ENCODE assay signal across 29 mouse cellular contexts in genomic region chr9:14890699-14891098, GRCm38 (mm10). TPM values are rescaled to one million over a fixed set of nuclear protein-coding genes. Genes with fewer than 3 reads are reported as not detected.
DNase-seq lines count a peak whose midpoint lies in the region; ATAC-seq lines count a peak whose summit lies in the region.
"Had no signal": no experiment of that assay in that cellular context is flagged by ENCODE, and none has a peak within 500 bp of the region (broad histone marks: within the 10 kb centered on the region; RNA-seq: fewer than 3 reads in every experiment).

No protein-coding gene starts in this region.

- H3K36me3 ChIP-seq in forebrain, embryonic 13.5 days (ENCODE audit: poor library complexity, severe bottlenecking) = no peaks in the 10 kb centered on the region
- no peaks in the 10 kb centered on the region for H3K36me3 ChIP-seq in forebrain, embryonic 12.5 days (replicated peaks)
- H3K36me3 ChIP-seq in hindbrain, embryonic 12.5 days = no peaks in the 10 kb centered on the region
- H3K36me3 ChIP-seq in hindbrain, embryonic 16.5 days (ENCODE audit: control insufficient read depth, insufficient read depth, low read length) = no peaks in the 10 kb centered on the region
- H3K36me3 ChIP-seq in heart, embryonic 10.5 days = no peaks in the 10 kb centered on the region
- H3K36me3 ChIP-seq: heart, embryonic 15.5 days; liver, embryonic 12.5 days; stomach, embryonic 15.5 days had no signal

- H3K9ac ChIP-seq in forebrain, embryonic 13.5 days = no peak overlapping the region
- H3K9ac ChIP-seq in forebrain, embryonic 12.5 days = no peak overlapping the region
- H3K9ac ChIP-seq in hindbrain, embryonic 12.5 days = no peak overlapping the region
- H3K9ac ChIP-seq in hindbrain, embryonic 16.5 days (ENCODE audit: low read depth, low read length) = no peak overlapping the region
- H3K9ac ChIP-seq: heart, embryonic 15.5 days; liver, embryonic 12.5 days; liver, postnatal 0 days; stomach, embryonic 15.5 days had no signal

- H3K27ac ChIP-seq in forebrain, embryonic 13.5 days = no peak overlapping the region
- no peak overlapping the region for H3K27ac ChIP-seq in forebrain, embryonic 12.5 days
- no peak overlapping the region for H3K27ac ChIP-seq in hindbrain, embryonic 12.5 days
- H3K27ac ChIP-seq in hindbrain, embryonic 16.5 days (ENCODE audit: low read depth, low read length) = no peak overlapping the region
- no peak overlapping the region for H3K27ac ChIP-seq in heart, embryonic 10.5 days
- H3K27ac ChIP-seq: heart, embryonic 15.5 days; kidney, postnatal 0 days; liver, embryonic 12.5 days; stomach, embryonic 15.5 days had no signal

- no peak overlapping the region for H3K4me3 ChIP-seq in forebrain, embryonic 13.5 days
- H3K4me3 ChIP-seq in forebrain, embryonic 12.5 days (replicated peaks) = no peak overlapping the region
- H3K4me3 ChIP-seq in hindbrain, embryonic 12.5 days = no peak overlapping the region
- H3K4me3 ChIP-seq in hindbrain, embryonic 16.5 days (ENCODE audit: low read length) = no peak overlapping the region
- no peak overlapping the region for H3K4me3 ChIP-seq in heart, embryonic 10.5 days
- H3K4me3 ChIP-seq: erythroblast, embryonic 14.5 days; heart, embryonic 15.5 days; liver, embryonic 12.5 days; stomach, embryonic 15.5 days had no signal

- peak; percentile 54; the same call in 1 of the 2 replicates for ATAC-seq in forebrain, embryonic 13.5 days
- no peak for ATAC-seq in forebrain, embryonic 12.5 days (ENCODE audit: low FRiP score)
- ATAC-seq in hindbrain, embryonic 12.5 days (ENCODE audit: low FRiP score) = peak; percentile 60
- no peak for ATAC-seq in hindbrain, embryonic 16.5 days
- ATAC-seq: intestine, embryonic 16.5 days; liver, embryonic 12.5 days; liver, postnatal 0 days; Patski had no signal

- H3K4me2 ChIP-seq in forebrain, embryonic 13.5 days = no peak overlapping the region
- H3K4me2 ChIP-seq in forebrain, embryonic 12.5 days = no peak overlapping the region
- no peak overlapping the region for H3K4me2 ChIP-seq in hindbrain, embryonic 12.5 days (replicated peaks)
- H3K4me2 ChIP-seq in hindbrain, embryonic 16.5 days (ENCODE audit: low read length) = no peak overlapping the region
- H3K4me2 ChIP-seq: heart, embryonic 15.5 days; liver, embryonic 12.5 days; stomach, embryonic 15.5 days had no signal

- DNase-seq in thymus, postnatal 4 days = peak; percentile 2
- no peak for DNase-seq in thymus, postnatal 25 days
- DNase-seq in heart, embryonic 10.5 days (ENCODE audit: low spot score) = no peak
- DNase-seq: adrenal gland, postnatal 25 days; cerebellum, adult 2 months; cerebellum, postnatal 14 days; gastrocnemius, postnatal 14 days; heart, postnatal 36 days; kidney, adult 8-10 months; kidney, postnatal 4 days; left cerebral cortex, postnatal 4 days; liver, postnatal 0 days; lung, postnatal 36 days; midbrain, embryonic 14.5 days; retina, postnatal 1 day; right cerebral cortex, postnatal 14 days had no signal

- no peaks in the 10 kb centered on the region; the same call in 1 of the 2 replicates for H3K27me3 ChIP-seq in forebrain, embryonic 13.5 days
- H3K27me3 ChIP-seq in forebrain, embryonic 12.5 days = peaks cover 11% of the 10 kb centered on the region; the same call in 1 of the 2 replicates
- no peaks in the 10 kb centered on the region for H3K27me3 ChIP-seq in hindbrain, embryonic 12.5 days
- H3K27me3 ChIP-seq in hindbrain, embryonic 16.5 days (replicated peaks; ENCODE audit: control insufficient read depth, insufficient read depth, low read length) = no peaks in the 10 kb centered on the region
- no peaks in the 10 kb centered on the region for H3K27me3 ChIP-seq in heart, embryonic 10.5 days (ENCODE audit: insufficient read depth, poor library complexity, severe bottlenecking)
- H3K27me3 ChIP-seq: liver, embryonic 12.5 days; stomach, embryonic 15.5 days had no signal

- WGBS in forebrain, embryonic 13.5 days = 35% methylated on average over 3 of the region's 3 CpGs
- 32% methylated on average over 3 of the region's 3 CpGs for WGBS in forebrain, embryonic 12.5 days
- 58% methylated on average over 3 of the region's 3 CpGs for WGBS in hindbrain, embryonic 12.5 days
- WGBS in hindbrain, embryonic 16.5 days = 49% methylated on average over 3 of the region's 3 CpGs
- 81% methylated on average over 3 of the region's 3 CpGs for WGBS in heart, embryonic 10.5 days

- H3K9me3 ChIP-seq in forebrain, embryonic 13.5 days (replicated peaks) = no peaks in the 10 kb centered on the region
- no peaks in the 10 kb centered on the region for H3K9me3 ChIP-seq in forebrain, embryonic 12.5 days
- no peaks in the 10 kb centered on the region for H3K9me3 ChIP-seq in hindbrain, embryonic 12.5 days (replicated peaks)
- no peaks in the 10 kb centered on the region for H3K9me3 ChIP-seq in hindbrain, embryonic 16.5 days (ENCODE audit: control insufficient read depth, low read length)
- no peaks in the 10 kb centered on the region for H3K9me3 ChIP-seq in heart, embryonic 10.5 days
- H3K9me3 ChIP-seq: heart, embryonic 15.5 days; liver, embryonic 12.5 days; stomach, embryonic 15.5 days had no signal

- H3K4me1 ChIP-seq in forebrain, embryonic 13.5 days = peaks cover 10% of the 10 kb centered on the region
- peaks cover 11% of the 10 kb centered on the region for H3K4me1 ChIP-seq in forebrain, embryonic 12.5 days
- peaks cover 7% of the 10 kb centered on the region for H3K4me1 ChIP-seq in hindbrain, embryonic 12.5 days
- peaks cover 4% of the 10 kb centered on the region; the same call in 1 of the 2 replicates for H3K4me1 ChIP-seq in hindbrain, embryonic 16.5 days (ENCODE audit: control insufficient read depth, insufficient read depth, low read depth, low read length)
- 0 out of 2 replicates have a peak, but pooled peaks cover 5% of the 10 kb centered on the region for H3K4me1 ChIP-seq in heart, embryonic 10.5 days
- H3K4me1 ChIP-seq: heart, embryonic 15.5 days; stomach, embryonic 15.5 days had no signal

RNA-seq across cellular contexts. Expression of gene Izumo1r, which starts 13.1 kb away (rescaled TPM):
- polyA plus RNA-seq in forebrain, embryonic 13.5 days (2015; fragmentation: Nextera tagmentation; extraction: Ambion mirVana) = not detected in 2 replicates
- polyA plus RNA-seq in forebrain, embryonic 12.5 days (2016; fragmentation: Nextera tagmentation; extraction: Ambion mirVana) = not detected in 2 replicates
- not detected in 2 replicates for polyA plus RNA-seq in hindbrain, embryonic 12.5 days (2016; fragmentation: Nextera tagmentation; extraction: Ambion mirVana)
- not detected in 2 replicates for polyA plus RNA-seq in hindbrain, embryonic 16.5 days (2015; fragmentation: Nextera tagmentation; extraction: Ambion mirVana)
- polyA plus RNA-seq in heart, embryonic 10.5 days (2016; fragmentation: Nextera tagmentation; extraction: Ambion mirVana) = 0.10 TPM in 1 of 2 replicates, not detected in the other
- polyA plus RNA-seq: cerebellum, adult 2 months; cortical plate, adult 2 months; erythroblast, embryonic 14.5 days; intestine, embryonic 16.5 days; liver, embryonic 12.5 days; liver, postnatal 0 days; midbrain, embryonic 14.5 days; neural tube, embryonic 14.5 days; Patski; stomach, embryonic 15.5 days had no signal

RNA-seq across cellular contexts. Expression of gene Gpr83, which starts 30.7 kb away (rescaled TPM):
- polyA plus RNA-seq in forebrain, embryonic 13.5 days (2015; fragmentation: Nextera tagmentation; extraction: Ambion mirVana) = 0.45 and 0.49 TPM in 2 replicates
- polyA plus RNA-seq in forebrain, embryonic 12.5 days (2016; fragmentation: Nextera tagmentation; extraction: Ambion mirVana) = 0.51 and 0.70 TPM in 2 replicates
- 1.6 and 1.7 TPM in 2 replicates for polyA plus RNA-seq in hindbrain, embryonic 12.5 days (2016; fragmentation: Nextera tagmentation; extraction: Ambion mirVana)
- polyA plus RNA-seq in hindbrain, embryonic 16.5 days (2015; fragmentation: Nextera tagmentation; extraction: Ambion mirVana) = 1.3 and 1.7 TPM in 2 replicates
- not detected in 2 replicates for polyA plus RNA-seq in heart, embryonic 10.5 days (2016; fragmentation: Nextera tagmentation; extraction: Ambion mirVana)
- polyA plus RNA-seq: erythroblast, embryonic 14.5 days; liver, postnatal 0 days; Patski had no signal

Comparison
In these comparisons a context has a peak if more than half of its experiments do, and no peak if none do; other contexts are left out.
1. ATAC-seq: peak in forebrain, embryonic 13.5 days (single experiment) and hindbrain, embryonic 12.5 days (single experiment); none in forebrain, embryonic 12.5 days (single experiment) and hindbrain, embryonic 16.5 days (single experiment).